Mouse (Mus musculus): ENCODE measurements at regions not wholly inside any gene's neighbourhood (a gene's known extent, or its start where the extent isn't known, plus 50 kb on each side); places are given as distances from the start of the nearest gene placed in this dataset.

GRCm38 (mm10) chr12:92723022-92723421, 874.1 kb upstream of the Sel1l start:
- Histone ChIP-seq H3K9me3 (ENCODE audit: control insufficient read depth, low read length) (no peaks in the 10 kb centered on the region), H3K27me3 (replicated peaks; ENCODE audit: control insufficient read depth, insufficient read depth, low read length) (no peaks in the 10 kb centered on the region), H3K36me3 (ENCODE audit: control insufficient read depth, insufficient read depth, low read length) (no peaks in the 10 kb centered on the region), H3K4me1 (replicated peaks; ENCODE audit: control insufficient read depth, insufficient read depth, low read length) (no peaks in the 10 kb centered on the region), H3K9ac (ENCODE audit: low read length) (no peak overlapping the region), H3K4me2 (ENCODE audit: low read length) (no peak overlapping the region), H3K27ac (ENCODE audit: low read depth) (no peak overlapping the region), H3K4me3 (ENCODE audit: low read depth, low read length) (no peak overlapping the region)
- ATAC-seq (replicated peaks; ENCODE audit: low FRiP score, low TSS enrichment, low read depth) (no peak), DNase-seq (ENCODE audit: low spot score) (no peak)
- WGBS: 90% methylated on average over 3 of the region's 3 CpGs

- H3K4me3 ChIP-seq (ENCODE audit: low read depth, low read length): no peak overlapping the region
- H3K4me2 ChIP-seq (ENCODE audit: low read length): no peak overlapping the region
- no peaks in the 10 kb centered on the region for H3K36me3 ChIP-seq (ENCODE audit: control insufficient read depth, insufficient read depth, low read length)
- H3K27ac ChIP-seq (ENCODE audit: low read depth): no peak overlapping the region
- ATAC-seq (replicated peaks; ENCODE audit: low FRiP score, low TSS enrichment, low read depth) (no peak), DNase-seq (ENCODE audit: low spot score) (no peak)
- WGBS: 94% methylated on average over 16 of the region's 16 CpGs
- H3K4me1 ChIP-seq (replicated peaks; ENCODE audit: control insufficient read depth, insufficient read depth, low read length): no peaks in the 10 kb centered on the region
- no peaks in the 10 kb centered on the region for H3K9me3 ChIP-seq (ENCODE audit: control insufficient read depth, low read length)
- no peaks in the 10 kb centered on the region for H3K27me3 ChIP-seq (replicated peaks; ENCODE audit: control insufficient read depth, insufficient read depth, low read length)
- H3K9ac ChIP-seq (ENCODE audit: low read length): no peak overlapping the region
Observed at GRCm38 (mm10) chr12:92713415-92713814, 864.5 kb upstream of the Sel1l start.

- no peak for ATAC-seq (replicated peaks; ENCODE audit: low FRiP score, low TSS enrichment, low read depth)
- no peaks in the 10 kb centered on the region for H3K9me3 ChIP-seq (ENCODE audit: control insufficient read depth, low read length)
- H3K4me2 ChIP-seq (ENCODE audit: low read length): no peak overlapping the region
- no peaks in the 10 kb centered on the region for H3K36me3 ChIP-seq (ENCODE audit: control insufficient read depth, insufficient read depth, low read length)
- H3K4me3 ChIP-seq (ENCODE audit: low read depth, low read length): no peak overlapping the region
- H3K27ac ChIP-seq (ENCODE audit: low read depth): no peak overlapping the region
- no peaks in the 10 kb centered on the region for H3K27me3 ChIP-seq (replicated peaks; ENCODE audit: control insufficient read depth, insufficient read depth, low read length)
- WGBS: 54% methylated on average over 3 of the region's 3 CpGs
- H3K9ac ChIP-seq (ENCODE audit: low read length): no peak overlapping the region
- DNase-seq (ENCODE audit: low spot score): no peak
- H3K4me1 ChIP-seq (replicated peaks; ENCODE audit: control insufficient read depth, insufficient read depth, low read length): no peaks in the 10 kb centered on the region
Observed at GRCm38 (mm10) chr12:92708466-92708865, 859.5 kb upstream of the Sel1l start.

- Histone ChIP-seq H3K36me3 (ENCODE audit: control insufficient read depth, insufficient read depth, low read length) (no peaks in the 10 kb centered on the region), H3K4me3 (ENCODE audit: low read depth, low read length) (no peak overlapping the region), H3K9ac (ENCODE audit: low read length) (no peak overlapping the region), H3K4me1 (replicated peaks; ENCODE audit: control insufficient read depth, insufficient read depth, low read length) (no peaks in the 10 kb centered on the region), H3K27me3 (replicated peaks; ENCODE audit: control insufficient read depth, insufficient read depth, low read length) (no peaks in the 10 kb centered on the region), H3K4me2 (ENCODE audit: low read length) (no peak overlapping the region), H3K9me3 (ENCODE audit: control insufficient read depth, low read length) (no peaks in the 10 kb centered on the region), H3K27ac (ENCODE audit: low read depth) (no peak overlapping the region)
- DNase-seq (ENCODE audit: low spot score) (no peak), ATAC-seq (replicated peaks; ENCODE audit: low FRiP score, low TSS enrichment, low read depth) (no peak)
Observed at GRCm38 (mm10) chr12:92703731-92704130, 854.8 kb upstream of the Sel1l start.

GRCm38 (mm10) chr12:92692956-92693355, 844.0 kb upstream of the Sel1l start:
- Histone ChIP-seq H3K4me3 (ENCODE audit: low read depth, low read length) (no peak overlapping the region), H3K27ac (ENCODE audit: low read depth) (no peak overlapping the region), H3K4me1 (replicated peaks; ENCODE audit: control insufficient read depth, insufficient read depth, low read length) (no peaks in the 10 kb centered on the region), H3K4me2 (ENCODE audit: low read length) (no peak overlapping the region), H3K36me3 (ENCODE audit: control insufficient read depth, insufficient read depth, low read length) (no peaks in the 10 kb centered on the region), H3K9ac (ENCODE audit: low read length) (no peak overlapping the region), H3K27me3 (replicated peaks; ENCODE audit: control insufficient read depth, insufficient read depth, low read length) (no peaks in the 10 kb centered on the region), H3K9me3 (ENCODE audit: control insufficient read depth, low read length) (no peaks in the 10 kb centered on the region)
- ATAC-seq (replicated peaks; ENCODE audit: low FRiP score, low TSS enrichment, low read depth): no peak
- WGBS: 79% methylated on average over 1 of the region's 1 CpGs
- DNase-seq (ENCODE audit: low spot score): no peak

GRCm38 (mm10) chr12:92672396-92672795, 823.4 kb upstream of the Sel1l start:
- no peak overlapping the region for H3K4me2 ChIP-seq (ENCODE audit: low read length)
- no peak for ATAC-seq (replicated peaks; ENCODE audit: low FRiP score, low TSS enrichment, low read depth)
- H3K4me3 ChIP-seq (ENCODE audit: low read depth, low read length): no peak overlapping the region
- no peak overlapping the region for H3K27ac ChIP-seq (ENCODE audit: low read depth)
- no peaks in the 10 kb centered on the region for H3K9me3 ChIP-seq (ENCODE audit: control insufficient read depth, low read length)
- 97% methylated on average over 1 of the region's 1 CpGs for WGBS
- DNase-seq (ENCODE audit: low spot score): no peak
- no peaks in the 10 kb centered on the region for H3K4me1 ChIP-seq (replicated peaks; ENCODE audit: control insufficient read depth, insufficient read depth, low read length)
- no peaks in the 10 kb centered on the region for H3K36me3 ChIP-seq (ENCODE audit: control insufficient read depth, insufficient read depth, low read length)
- no peaks in the 10 kb centered on the region for H3K27me3 ChIP-seq (replicated peaks; ENCODE audit: control insufficient read depth, insufficient read depth, low read length)
- no peak overlapping the region for H3K9ac ChIP-seq (ENCODE audit: low read length)

- H3K36me3 ChIP-seq (ENCODE audit: control insufficient read depth, insufficient read depth, low read length): no peaks in the 10 kb centered on the region
- whole genome bisulfite sequencing: 70% methylated on average over 2 of the region's 2 CpGs
- H3K27me3 ChIP-seq (replicated peaks; ENCODE audit: control insufficient read depth, insufficient read depth, low read length): no peaks in the 10 kb centered on the region
- DNase-seq (ENCODE audit: low spot score): no peak
- no peak overlapping the region for H3K4me2 ChIP-seq (ENCODE audit: low read length)
- H3K9ac ChIP-seq (ENCODE audit: low read length): no peak overlapping the region
- H3K27ac ChIP-seq (ENCODE audit: low read depth): no peak overlapping the region
- H3K4me1 ChIP-seq (replicated peaks; ENCODE audit: control insufficient read depth, insufficient read depth, low read length): no peaks in the 10 kb centered on the region
- no peak overlapping the region for H3K4me3 ChIP-seq (ENCODE audit: low read depth, low read length)
- no peak for ATAC-seq (replicated peaks; ENCODE audit: low FRiP score, low TSS enrichment, low read depth)
- no peaks in the 10 kb centered on the region for H3K9me3 ChIP-seq (ENCODE audit: control insufficient read depth, low read length)
Observed at GRCm38 (mm10) chr12:92646634-92647033, 797.7 kb upstream of the Sel1l start.

- no peak for DNase-seq (ENCODE audit: low spot score)
- no peak overlapping the region for H3K27ac ChIP-seq (ENCODE audit: low read depth)
- H3K4me3 ChIP-seq (ENCODE audit: low read depth, low read length): no peak overlapping the region
- no peak overlapping the region for H3K4me2 ChIP-seq (ENCODE audit: low read length)
- no peaks in the 10 kb centered on the region for H3K9me3 ChIP-seq (ENCODE audit: control insufficient read depth, low read length)
- no peak for ATAC-seq (replicated peaks; ENCODE audit: low FRiP score, low TSS enrichment, low read depth)
- no peak overlapping the region for H3K9ac ChIP-seq (ENCODE audit: low read length)
- H3K36me3 ChIP-seq (ENCODE audit: control insufficient read depth, insufficient read depth, low read length): no peaks in the 10 kb centered on the region
- no peaks in the 10 kb centered on the region for H3K27me3 ChIP-seq (replicated peaks; ENCODE audit: control insufficient read depth, insufficient read depth, low read length)
- 58% methylated on average over 4 of the region's 4 CpGs for WGBS
- no peaks in the 10 kb centered on the region for H3K4me1 ChIP-seq (replicated peaks; ENCODE audit: control insufficient read depth, insufficient read depth, low read length)
Observed at GRCm38 (mm10) chr12:92645006-92645624, 796.2 kb upstream of the Sel1l start.

GRCm38 (mm10) chr12:92619120-92619519, 770.2 kb upstream of the Sel1l start:
- ATAC-seq (replicated peaks; ENCODE audit: low FRiP score, low TSS enrichment, low read depth): no peak

More at GRCm38 (mm10) chr12:92619120-92619519, 770.2 kb upstream of the Sel1l start:
- no peak for DNase-seq (ENCODE audit: low spot score)
- no peaks in the 10 kb centered on the region for H3K9me3 ChIP-seq (ENCODE audit: control insufficient read depth, low read length)
- no peaks in the 10 kb centered on the region for H3K4me1 ChIP-seq (replicated peaks; ENCODE audit: control insufficient read depth, insufficient read depth, low read length)
- H3K9ac ChIP-seq (ENCODE audit: low read length): no peak overlapping the region
- no peak overlapping the region for H3K4me3 ChIP-seq (ENCODE audit: low read depth, low read length)
- no peaks in the 10 kb centered on the region for H3K27me3 ChIP-seq (replicated peaks; ENCODE audit: control insufficient read depth, insufficient read depth, low read length)
- H3K27ac ChIP-seq (ENCODE audit: low read depth): no peak overlapping the region
- no peak overlapping the region for H3K4me2 ChIP-seq (ENCODE audit: low read length)
- no peaks in the 10 kb centered on the region for H3K36me3 ChIP-seq (ENCODE audit: control insufficient read depth, insufficient read depth, low read length)
